Mouse (Mus musculus): ENCODE data around the gene Mgat2. TPM values are rescaled to one million over a fixed set of nuclear protein-coding genes. Genes with fewer than 3 reads are reported as not detected.
A peak's percentile ranks its signal among the peaks of the same experiment; 100 is the strongest.

Gene Mgat2
- total RNA-seq, 2 experiments from 2014 or later = 111 to 153 TPM

DNA sequence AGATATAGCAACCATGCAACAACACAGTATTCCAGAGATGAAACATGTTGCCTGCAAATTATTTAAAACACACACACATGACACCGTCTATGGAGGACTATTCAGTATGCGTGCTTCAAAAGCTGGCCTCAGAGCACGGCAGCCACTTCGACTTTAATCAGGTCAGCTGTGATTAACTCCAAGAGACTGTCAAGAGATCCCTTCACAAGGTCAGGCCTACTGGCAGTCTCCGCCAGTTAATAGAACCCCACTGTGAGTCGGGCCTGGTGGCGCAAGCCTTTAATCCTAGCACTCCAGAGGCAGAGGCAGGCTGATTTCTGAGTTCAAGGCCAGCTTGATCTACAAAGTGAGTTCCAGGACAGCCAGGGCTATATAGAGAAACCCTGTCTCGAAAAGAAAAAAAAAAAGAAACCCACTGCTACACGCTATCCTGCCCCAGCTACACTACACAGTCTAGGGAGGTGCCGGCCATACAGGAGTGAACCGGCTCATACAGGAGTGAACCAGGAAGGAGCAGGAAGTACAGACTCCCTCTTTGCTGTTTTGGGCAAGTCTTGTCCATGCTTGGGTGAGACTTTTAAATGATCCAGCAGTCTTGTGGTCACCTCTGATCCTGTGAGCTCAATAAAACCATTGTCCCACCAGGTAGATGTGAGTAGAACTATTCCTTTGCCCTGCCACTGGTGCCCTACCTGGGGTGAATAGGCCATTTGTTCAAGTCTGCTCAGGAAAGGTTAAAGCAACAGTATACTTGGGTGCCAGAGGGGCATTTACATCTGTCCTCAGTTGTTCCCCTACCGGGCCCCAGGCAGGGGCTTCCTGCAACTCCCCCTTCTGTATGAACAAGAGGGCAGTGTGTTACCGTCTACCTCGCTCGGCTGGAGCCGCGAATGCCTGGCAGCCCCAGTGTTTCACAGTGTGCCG is 26.4 kb downstream of the Mgat2 start:
- ATAC-seq (replicated peaks; ENCODE audit: poor library complexity, severe bottlenecking) = no peak

DNA sequence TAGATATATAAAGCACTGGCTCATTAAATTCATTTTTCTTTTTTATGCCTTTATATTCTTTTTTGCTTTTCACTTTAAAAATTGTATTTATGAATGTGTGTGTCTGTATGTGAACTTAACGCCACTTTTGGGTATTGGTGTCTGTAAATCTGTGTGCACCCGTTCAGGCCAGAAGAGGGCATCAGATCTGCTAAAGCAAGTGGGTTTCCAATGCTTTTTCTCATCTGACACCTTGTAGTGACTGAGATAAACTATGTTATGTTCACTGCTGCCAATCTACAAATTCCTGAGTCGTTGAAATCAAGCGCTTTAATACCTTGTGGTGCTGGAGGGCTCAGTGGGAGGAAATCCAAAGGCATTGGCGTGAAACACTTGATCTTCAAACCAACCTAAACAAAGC is 27.1 kb downstream of the Mgat2 start:
- no peak for ATAC-seq (replicated peaks; ENCODE audit: poor library complexity, severe bottlenecking)

DNA sequence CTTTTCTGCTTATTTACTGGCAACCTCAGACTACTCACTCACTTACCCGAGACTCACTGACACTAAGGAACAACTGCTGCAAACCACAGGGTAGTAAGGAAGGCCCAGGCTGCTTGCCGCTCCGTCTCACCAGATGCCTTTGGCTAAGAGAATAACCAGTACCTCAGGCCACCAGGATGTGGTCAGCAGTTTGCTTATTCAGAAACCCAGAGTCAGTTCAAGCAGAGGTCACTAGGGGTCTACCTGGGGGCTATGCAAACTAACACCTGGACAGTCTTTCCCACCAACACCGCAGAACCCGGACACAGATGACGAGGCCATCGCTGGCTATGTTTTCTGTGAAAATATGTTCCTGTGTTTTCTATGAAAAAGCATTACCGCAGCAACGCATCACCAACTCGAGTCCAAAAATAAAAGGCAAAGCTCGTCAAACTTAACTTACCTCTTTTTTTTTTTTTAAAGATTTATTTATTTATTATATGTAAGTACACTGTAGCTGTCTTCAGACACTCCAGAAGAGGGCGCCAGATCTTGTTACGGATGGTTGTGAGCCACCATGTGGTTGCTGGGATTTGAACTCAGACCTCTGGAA is 29.3 kb downstream of the Mgat2 start:
- ATAC-seq (replicated peaks; ENCODE audit: poor library complexity, severe bottlenecking) = no peak

DNA sequence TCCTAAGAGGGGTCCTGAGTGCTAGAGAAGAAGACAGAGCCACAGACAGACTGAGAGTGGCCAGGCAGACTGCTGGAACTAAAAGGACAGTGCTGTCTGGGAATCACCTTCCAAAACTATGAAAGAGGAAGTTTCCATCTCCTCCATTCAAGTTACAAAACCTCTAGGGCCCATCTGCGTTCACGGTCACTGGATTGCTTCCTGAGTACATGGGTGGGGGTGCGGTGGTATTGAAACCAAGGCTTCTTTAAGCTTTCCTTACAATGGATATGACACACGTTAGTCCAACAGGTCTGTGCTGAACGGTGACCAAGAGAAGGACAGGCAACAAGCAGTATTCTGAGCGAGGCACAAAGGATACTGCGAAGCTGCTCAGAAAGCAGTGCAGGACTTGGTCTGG is 30.4 kb downstream of the Mgat2 start:
- peak; percentile 88 for ATAC-seq (replicated peaks; ENCODE audit: poor library complexity, severe bottlenecking)

DNA sequence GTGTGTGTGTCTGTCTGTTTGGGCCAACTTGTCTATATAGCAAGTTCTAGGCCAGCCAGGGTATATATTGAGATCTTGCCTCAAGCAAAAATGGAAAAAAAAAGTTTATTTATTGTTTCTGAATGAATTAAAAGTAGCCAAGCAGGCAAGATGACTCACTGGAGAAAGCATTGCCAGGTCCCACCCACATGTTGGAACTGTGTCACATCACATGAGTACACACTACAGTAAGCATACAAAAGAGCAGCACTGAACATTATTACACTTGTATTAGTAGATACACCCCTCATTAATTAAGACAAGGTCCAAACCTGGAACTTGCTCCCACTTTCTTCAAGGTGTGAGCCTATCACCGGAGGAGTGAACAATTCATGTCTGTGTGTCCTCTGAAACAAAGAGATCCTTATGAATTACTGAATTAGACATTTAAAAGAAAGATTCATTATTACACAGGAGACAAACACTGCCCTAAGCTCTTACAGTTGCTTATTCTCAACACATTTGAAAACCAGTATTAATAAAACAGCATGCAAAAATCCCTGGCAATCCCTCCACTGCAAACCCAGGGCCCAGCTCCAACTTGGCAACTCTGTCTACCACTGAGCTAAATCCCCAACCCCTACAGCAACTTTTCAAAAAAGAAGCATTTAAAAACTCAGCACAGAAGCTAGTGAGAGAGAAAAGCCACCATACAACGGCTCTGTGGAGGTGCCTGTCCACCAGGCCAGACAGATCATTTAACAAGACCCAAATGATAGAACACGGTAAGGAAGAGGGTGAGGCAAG is 31.2 kb downstream of the Mgat2 start:
- ATAC-seq (replicated peaks; ENCODE audit: poor library complexity, severe bottlenecking) = no peak

DNA sequence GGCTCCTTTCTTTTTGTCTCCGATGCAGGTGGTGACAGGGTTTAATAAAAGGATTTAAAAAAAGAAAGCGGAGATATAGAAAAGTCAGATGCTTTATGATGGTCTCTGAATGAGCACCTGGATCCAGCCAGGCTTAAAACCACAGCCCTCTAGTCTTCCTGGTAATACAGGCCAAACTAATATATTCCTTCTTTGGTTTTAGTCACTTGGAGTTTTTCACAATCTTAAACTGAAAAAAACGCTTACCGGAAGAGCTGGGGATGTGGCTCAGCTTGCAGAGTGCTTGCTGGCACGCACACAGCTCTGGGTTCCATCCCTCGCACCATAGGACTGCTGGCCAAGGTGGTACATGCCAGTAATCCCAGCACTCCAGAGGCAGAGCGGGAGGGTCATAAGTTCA is 32.6 kb downstream of the Mgat2 start:
- no peak for ATAC-seq (replicated peaks; ENCODE audit: poor library complexity, severe bottlenecking)

DNA sequence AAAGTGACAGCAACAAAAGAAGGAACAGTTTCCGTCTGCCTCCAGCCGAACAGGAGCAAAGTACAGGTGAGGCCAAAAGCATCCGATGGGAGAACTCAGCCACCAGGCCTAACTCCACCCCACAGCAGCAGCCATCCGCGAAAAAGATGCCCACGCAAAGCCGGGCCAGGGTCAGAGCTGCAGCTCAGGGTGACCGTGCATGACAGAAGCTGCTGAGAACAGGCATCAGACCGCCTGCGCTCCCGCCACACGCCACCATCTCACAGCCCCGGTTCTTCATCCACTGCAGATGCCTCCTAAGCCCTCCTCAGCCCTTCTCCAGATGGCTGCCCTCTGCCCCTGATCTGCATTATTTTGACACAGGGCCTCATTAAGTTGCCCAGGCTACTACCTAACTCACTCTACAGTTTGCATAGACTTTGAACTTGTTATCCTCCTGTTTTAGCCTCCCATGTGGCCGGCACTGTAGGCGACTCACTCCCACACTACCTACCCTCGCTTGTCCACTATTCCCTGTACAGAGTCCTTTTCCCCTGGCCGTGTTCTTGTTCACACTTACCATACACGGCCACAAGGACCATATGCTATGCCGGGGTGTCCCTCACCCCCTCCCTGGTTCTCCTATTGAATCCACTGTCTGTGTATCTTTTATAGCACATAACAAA is 36.8 kb downstream of the Mgat2 start:
- ATAC-seq (replicated peaks; ENCODE audit: poor library complexity, severe bottlenecking) = no peak

DNA sequence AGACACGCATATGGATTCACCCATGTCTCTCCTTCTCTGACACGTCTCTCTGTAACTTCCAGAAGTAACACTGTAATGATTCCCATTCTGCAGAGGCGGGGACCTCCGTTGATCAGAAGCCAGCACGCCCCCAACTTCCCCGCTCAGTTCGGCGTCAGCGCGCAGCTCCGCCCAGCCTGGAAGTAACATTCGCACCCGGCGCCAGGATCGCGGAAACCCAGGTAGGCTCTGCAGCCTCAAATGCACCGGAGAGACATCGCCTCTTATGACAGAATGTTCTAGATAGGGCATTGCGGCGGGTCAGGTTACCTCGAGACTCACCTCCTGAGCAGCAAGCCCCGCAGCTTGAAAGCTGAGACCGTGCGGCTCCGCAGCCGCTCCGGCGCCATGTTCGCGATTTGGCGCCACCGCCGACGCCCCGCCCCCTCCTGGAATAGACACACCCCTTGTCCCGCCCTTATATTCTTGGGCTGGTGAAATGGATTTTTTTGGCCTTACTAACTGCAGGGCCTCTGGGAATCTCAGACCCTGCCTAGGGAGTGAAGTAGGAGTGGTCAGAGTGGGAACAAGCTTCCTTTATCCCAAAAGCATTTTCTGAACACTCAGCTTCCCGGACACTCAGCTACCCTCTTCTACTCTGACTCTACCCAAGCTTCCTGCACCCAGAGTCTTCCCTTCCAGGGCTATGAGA is 44.0 kb downstream of the Mgat2 start, which contains the start of gene Pole2:
Gene Pole2, minus strand, starts transcription at position 420 of the 691 bp plus-strand sequence.
- ATAC-seq (replicated peaks; ENCODE audit: poor library complexity, severe bottlenecking) = peak; percentile 96

DNA sequence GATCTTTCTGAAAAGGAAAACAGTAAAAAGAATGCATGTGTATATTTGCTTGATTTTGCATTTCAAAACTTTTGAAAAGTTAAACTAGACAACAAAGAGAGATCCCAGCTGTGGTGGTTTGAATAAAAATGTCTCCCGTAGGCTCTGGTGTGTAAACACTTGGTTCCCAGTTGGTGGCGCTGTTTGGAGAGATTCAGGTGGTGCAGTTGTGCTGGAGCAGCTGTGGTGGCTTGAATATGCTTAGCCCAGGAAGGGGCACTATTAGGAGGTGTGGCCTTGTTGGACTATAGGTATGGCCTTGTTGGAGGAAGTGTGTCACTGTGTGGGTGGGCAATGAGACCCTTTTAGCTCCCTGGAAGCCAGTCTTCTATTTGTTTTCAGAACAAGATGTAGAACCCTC is 45.3 kb downstream of the Mgat2 start:
- peak; percentile 62 for ATAC-seq (replicated peaks; ENCODE audit: poor library complexity, severe bottlenecking)

DNA sequence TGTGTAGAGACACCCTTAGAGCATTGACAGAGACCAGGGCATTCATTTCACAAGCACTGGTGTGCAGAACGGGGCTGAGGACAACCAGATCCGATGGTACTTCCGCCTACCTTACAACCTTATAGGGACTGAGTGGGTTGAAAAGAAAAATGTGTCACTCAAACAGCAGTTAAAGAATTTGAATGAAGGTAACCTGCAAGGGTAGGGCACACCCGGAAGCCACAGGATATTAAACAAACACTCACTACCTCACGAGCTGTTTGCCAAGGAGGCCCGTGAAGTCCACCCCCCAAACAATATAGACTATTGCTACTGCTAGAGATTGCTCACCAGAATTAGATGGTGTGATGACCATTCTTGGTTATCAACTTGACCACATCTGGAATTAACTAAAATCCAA is 51.8 kb downstream of the Mgat2 start:
- no peak for ATAC-seq (replicated peaks; ENCODE audit: poor library complexity, severe bottlenecking)

Other genes with a start within 250 kb of the Mgat2 start
- gene Rps29, start 25.0 kb upstream of the Mgat2 start, total RNA-seq (2014; fragmentation: Nextera tagmentation) = 3,535 and 4,742 TPM in 2 replicates
- 1,829 and 1,856 TPM in 2 replicates for gene Rps29, start 25.0 kb upstream of the Mgat2 start, total RNA-seq (2017)
- gene Lrr1, start 15.3 kb upstream of the Mgat2 start, total RNA-seq (2014; fragmentation: Nextera tagmentation) = 24.0 and 29.8 TPM in 2 replicates
- gene Lrr1, start 15.3 kb upstream of the Mgat2 start, total RNA-seq (2017) = 12.3 and 15.8 TPM in 2 replicates
- gene Rpl36al, start 74 bp upstream of the Mgat2 start, total RNA-seq (2014; fragmentation: Nextera tagmentation) = 1,057 and 1,062 TPM in 2 replicates
- 1,430 and 1,531 TPM in 2 replicates for gene Rpl36al, start 74 bp upstream of the Mgat2 start, total RNA-seq (2017)
- 4.1 and 5.3 TPM in 2 replicates for gene Gm49383, start 12.9 kb downstream of the Mgat2 start, total RNA-seq (2014; fragmentation: Nextera tagmentation)
- 27.0 and 31.0 TPM in 2 replicates for gene Gm49383, start 12.9 kb downstream of the Mgat2 start, total RNA-seq (2017)
- gene Dnaaf2, start 14.3 kb downstream of the Mgat2 start, total RNA-seq (2014; fragmentation: Nextera tagmentation) = 4.1 and 10.9 TPM in 2 replicates
- gene Dnaaf2, start 14.3 kb downstream of the Mgat2 start, total RNA-seq (2017) = 2.2 and 8.1 TPM in 2 replicates
- 7.2 and 16.0 TPM in 2 replicates for gene Gm49384, start 20.1 kb downstream of the Mgat2 start, total RNA-seq (2014; fragmentation: Nextera tagmentation)
- 13.7 and 38.3 TPM in 2 replicates for gene Gm49384, start 20.1 kb downstream of the Mgat2 start, total RNA-seq (2017)
- 51.2 and 56.8 TPM in 2 replicates for gene Pole2, start 44.0 kb downstream of the Mgat2 start, total RNA-seq (2014; fragmentation: Nextera tagmentation)
- 46.4 and 58.8 TPM in 2 replicates for gene Pole2, start 44.0 kb downstream of the Mgat2 start, total RNA-seq (2017)
- 2.5 and 2.9 TPM in 2 replicates for gene Klhdc1, start 57.0 kb downstream of the Mgat2 start, total RNA-seq (2014; fragmentation: Nextera tagmentation)
- 3.5 and 3.8 TPM in 2 replicates for gene Klhdc1, start 57.0 kb downstream of the Mgat2 start, total RNA-seq (2017)
- gene Klhdc2, start 112.5 kb downstream of the Mgat2 start, total RNA-seq (2014; fragmentation: Nextera tagmentation) = 42.4 and 48.7 TPM in 2 replicates
- gene Klhdc2, start 112.5 kb downstream of the Mgat2 start, total RNA-seq (2017) = 47.5 and 68.9 TPM in 2 replicates
- 51.7 and 51.9 TPM in 2 replicates for gene Nemf, start 173.0 kb downstream of the Mgat2 start, total RNA-seq (2014; fragmentation: Nextera tagmentation)
- gene Nemf, start 173.0 kb downstream of the Mgat2 start, total RNA-seq (2017) = 119 and 139 TPM in 2 replicates
- 84.7 and 85.7 TPM in 2 replicates for gene Arf6, start 188.0 kb downstream of the Mgat2 start, total RNA-seq (2014; fragmentation: Nextera tagmentation)
- gene Arf6, start 188.0 kb downstream of the Mgat2 start, total RNA-seq (2017) = 148 and 154 TPM in 2 replicates
- gene Gm9887, start 188.3 kb downstream of the Mgat2 start, total RNA-seq (2014; fragmentation: Nextera tagmentation) = not detected in 2 replicates
- not detected in 2 replicates for gene Gm9887, start 188.3 kb downstream of the Mgat2 start, total RNA-seq (2017)

All from granulocyte monocyte progenitor cell, adult 5-6 weeks (primary cell).